Mouse (Mus musculus): Measurements from ENCODE around the gene Sgf29. TPM values are rescaled to one million over a fixed set of nuclear protein-coding genes. Genes with fewer than 3 reads are reported as not detected.
A peak's percentile ranks its signal among the peaks of the same experiment; 100 is the strongest.
"Not testable (repeated sequence)": the region's sequence is repeated elsewhere in the genome, so short reads cannot be mapped to it uniquely, and the experiment has no call there.

Sgf29 gene
- polyA plus RNA-seq, 1 experiment from 2014 or later = 40.8 TPM

- DNase-seq (ENCODE audit: low spot score) (no peak), ATAC-seq (ENCODE audit: low read depth) (no peak)
- no peaks in the 10 kb centered on the region for H3K9me3 ChIP-seq (ENCODE audit: control insufficient read depth, low read length)
- H3K4me1 ChIP-seq (ENCODE audit: control insufficient read depth, insufficient read depth, low read length) = 0 out of 2 replicates have a peak, but pooled peaks cover 7% of the 10 kb centered on the region
- H3K4me3 ChIP-seq (ENCODE audit: low read depth, low read length) = no peak within 1 kb of the TSS
- no peaks in the 10 kb centered on the region for H3K27me3 ChIP-seq (replicated peaks; ENCODE audit: control insufficient read depth, insufficient read depth, low read length)
- H3K36me3 ChIP-seq (ENCODE audit: control insufficient read depth, insufficient read depth, low read length) = no peaks in the 10 kb centered on the region
- 94% methylated on average over 4 of the region's 4 CpGs for WGBS
- no peak within 1 kb of the TSS for H3K9ac ChIP-seq (ENCODE audit: low read depth, low read length)
- H3K4me2 ChIP-seq (ENCODE audit: low read depth, low read length) = no peak within 1 kb of the TSS
- no peak within 1 kb of the TSS for H3K27ac ChIP-seq (replicated peaks; ENCODE audit: low read depth, low read length)
These were observed 18.1 kb upstream of the Sgf29 start, which contains the start of gene Nupr1 for GRCm38 (mm10) chr7:126630824-126631518. Nupr1 (minus strand) TSS chr7:126630861.

DNA sequence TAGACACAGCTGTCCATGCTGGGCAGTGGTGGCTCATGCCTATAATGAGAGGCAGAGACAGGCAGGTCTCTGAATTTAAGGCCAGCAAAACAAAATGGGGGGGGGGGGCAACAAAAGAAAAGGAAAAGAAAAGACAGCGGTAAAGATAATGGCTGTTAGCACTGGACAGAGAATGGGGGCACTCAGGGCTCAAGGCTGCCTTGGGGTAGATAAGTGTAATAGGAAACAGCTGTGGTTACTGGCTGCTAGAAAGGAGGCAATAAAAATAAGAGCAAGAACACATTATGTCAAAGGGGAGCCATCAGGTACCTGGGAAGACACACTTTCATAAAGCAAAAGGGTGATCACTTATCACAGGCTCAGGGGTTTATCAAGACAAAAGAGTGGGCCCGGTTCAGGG is 16.6 kb upstream of the Sgf29 start:
- H3K27me3 ChIP-seq (replicated peaks; ENCODE audit: control insufficient read depth, insufficient read depth, low read length) = no peaks in the 10 kb centered on the region
- no peaks in the 10 kb centered on the region for H3K9me3 ChIP-seq (ENCODE audit: control insufficient read depth, low read length)
- no peaks in the 10 kb centered on the region for H3K36me3 ChIP-seq (ENCODE audit: control insufficient read depth, insufficient read depth, low read length)
- ATAC-seq (ENCODE audit: low read depth) (no peak), DNase-seq (ENCODE audit: low spot score) (no peak)
- H3K9ac ChIP-seq (ENCODE audit: low read depth, low read length) = no peak overlapping the region
- no peak overlapping the region for H3K4me2 ChIP-seq (ENCODE audit: low read depth, low read length)
- no peak overlapping the region for H3K4me3 ChIP-seq (ENCODE audit: low read depth, low read length)
- no peak overlapping the region for H3K27ac ChIP-seq (replicated peaks; ENCODE audit: low read depth, low read length)
- 0 out of 2 replicates have a peak, but pooled peaks cover 7% of the 10 kb centered on the region for H3K4me1 ChIP-seq (ENCODE audit: control insufficient read depth, insufficient read depth, low read length)
- 71% methylated on average over 2 of the region's 2 CpGs for WGBS

DNA sequence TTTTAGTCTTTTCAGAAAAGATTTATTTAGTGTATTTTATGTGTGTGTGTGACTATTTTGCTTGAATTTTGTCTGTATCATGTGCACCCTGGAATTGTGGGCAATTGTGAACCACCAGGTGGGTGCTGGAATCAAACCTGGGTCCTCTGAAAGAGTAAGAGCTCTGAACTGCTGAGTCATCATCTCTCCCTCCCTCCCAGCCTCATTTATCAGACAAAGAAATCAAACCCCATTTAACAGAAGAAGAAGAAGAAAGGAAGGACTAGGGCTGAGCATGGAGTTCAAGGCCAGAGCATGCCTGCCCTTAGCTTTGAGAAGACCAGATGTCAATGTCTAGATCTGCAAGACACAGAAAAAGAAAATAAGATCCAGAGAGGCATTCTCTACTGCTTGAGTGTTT is 13.7 kb upstream of the Sgf29 start:
- Histone ChIP-seq H3K36me3 (ENCODE audit: control insufficient read depth, insufficient read depth, low read length) (no peaks in the 10 kb centered on the region), H3K27ac (replicated peaks; ENCODE audit: low read depth, low read length) (no peak overlapping the region), H3K27me3 (replicated peaks; ENCODE audit: control insufficient read depth, insufficient read depth, low read length) (no peaks in the 10 kb centered on the region), H3K9me3 (ENCODE audit: control insufficient read depth, low read length) (no peaks in the 10 kb centered on the region), H3K4me2 (ENCODE audit: low read depth, low read length) (no peak overlapping the region), H3K9ac (ENCODE audit: low read depth, low read length) (no peak overlapping the region), H3K4me1 (ENCODE audit: control insufficient read depth, insufficient read depth, low read length) (no peaks in the 10 kb centered on the region), H3K4me3 (ENCODE audit: low read depth, low read length) (no peak overlapping the region)
- ATAC-seq (ENCODE audit: low read depth) (no peak), DNase-seq (ENCODE audit: low spot score) (no peak)

DNA sequence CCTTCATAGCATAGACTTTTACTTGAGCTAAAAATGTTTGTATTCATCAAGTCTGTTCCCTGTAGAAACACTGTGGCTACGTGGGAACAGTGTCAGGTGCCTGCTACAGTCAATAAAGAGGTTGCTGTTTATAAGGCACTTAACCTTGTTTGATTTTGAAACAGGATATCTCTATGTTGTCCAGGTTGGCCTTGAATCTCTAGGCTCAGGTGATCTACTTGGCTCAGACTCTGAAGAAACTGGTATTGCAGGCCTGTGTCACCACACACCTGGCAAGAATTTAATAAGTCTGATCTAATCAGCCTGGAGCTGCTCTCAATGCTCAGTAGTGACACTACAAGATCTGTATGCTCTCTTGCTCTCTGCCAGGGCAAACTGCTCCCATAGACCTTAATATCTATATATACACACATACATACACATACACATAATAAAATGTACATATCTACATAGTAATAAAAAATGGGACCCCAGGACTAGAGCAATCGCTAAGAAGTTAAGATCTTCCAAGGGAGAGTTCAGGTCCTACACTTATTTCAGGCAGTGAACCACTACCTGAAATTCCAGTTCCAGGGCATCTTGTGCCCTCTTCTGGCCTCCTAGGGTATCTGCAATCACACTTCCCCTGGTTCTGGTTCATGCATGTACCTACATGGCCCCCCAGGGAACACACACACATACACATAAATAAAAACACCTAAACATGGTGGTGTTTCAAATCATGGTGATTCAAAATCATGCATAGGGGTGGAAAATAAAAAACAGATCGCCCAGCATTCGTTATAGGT is 12.2 kb upstream of the Sgf29 start:
- no peak overlapping the region for H3K4me3 ChIP-seq (ENCODE audit: low read depth, low read length)
- H3K27ac ChIP-seq (replicated peaks; ENCODE audit: low read depth, low read length) = no peak overlapping the region
- peak; percentile 68 for ATAC-seq (ENCODE audit: low read depth)
- H3K4me2 ChIP-seq (ENCODE audit: low read depth, low read length) = no peak overlapping the region
- no peaks in the 10 kb centered on the region for H3K9me3 ChIP-seq (ENCODE audit: control insufficient read depth, low read length)
- H3K4me1 ChIP-seq (ENCODE audit: control insufficient read depth, insufficient read depth, low read length) = no peaks in the 10 kb centered on the region
- H3K36me3 ChIP-seq (ENCODE audit: control insufficient read depth, insufficient read depth, low read length) = no peaks in the 10 kb centered on the region
- H3K27me3 ChIP-seq (replicated peaks; ENCODE audit: control insufficient read depth, insufficient read depth, low read length) = no peaks in the 10 kb centered on the region
- 16% methylated on average over 4 of the region's 4 CpGs for WGBS
- DNase-seq (ENCODE audit: low spot score) = peak; percentile 62
- H3K9ac ChIP-seq (ENCODE audit: low read depth, low read length) = no peak overlapping the region

GRCm38 (mm10) chr7:126642545-126643243 is 6.4 kb upstream of the Sgf29 start:
- Histone ChIP-seq H3K4me1 (ENCODE audit: control insufficient read depth, insufficient read depth, low read length) (no peaks in the 10 kb centered on the region), H3K27me3 (replicated peaks; ENCODE audit: control insufficient read depth, insufficient read depth, low read length) (no peaks in the 10 kb centered on the region), H3K9ac (ENCODE audit: low read depth, low read length) (no peak overlapping the region), H3K4me2 (ENCODE audit: low read depth, low read length) (no peak overlapping the region), H3K27ac (replicated peaks; ENCODE audit: low read depth, low read length) (no peak overlapping the region), H3K9me3 (ENCODE audit: control insufficient read depth, low read length) (no peaks in the 10 kb centered on the region), H3K36me3 (ENCODE audit: control insufficient read depth, insufficient read depth, low read length) (no peaks in the 10 kb centered on the region), H3K4me3 (ENCODE audit: low read depth, low read length) (no peak overlapping the region)
- DNase-seq (ENCODE audit: low spot score) (no peak), ATAC-seq (ENCODE audit: low read depth) (no peak)
- WGBS = 78% methylated on average over 5 of the region's 5 CpGs

- H3K4me1 ChIP-seq (ENCODE audit: control insufficient read depth, insufficient read depth, low read length); H3K9me3 ChIP-seq (ENCODE audit: control insufficient read depth, low read length); H3K4me2 ChIP-seq (ENCODE audit: low read depth, low read length); H3K36me3 ChIP-seq (ENCODE audit: control insufficient read depth, insufficient read depth, low read length); H3K27ac ChIP-seq (replicated peaks; ENCODE audit: low read depth, low read length); H3K27me3 ChIP-seq (replicated peaks; ENCODE audit: control insufficient read depth, insufficient read depth, low read length); H3K9ac ChIP-seq (ENCODE audit: low read depth, low read length); H3K4me3 ChIP-seq (ENCODE audit: low read depth, low read length); ATAC-seq (ENCODE audit: low read depth): not testable (repeated sequence)
- DNase-seq (ENCODE audit: low spot score) = peak; percentile 40
- WGBS = 68% methylated on average over 3 of the region's 3 CpGs
These were observed 5.9 kb upstream of the Sgf29 start for GRCm38 (mm10) chr7:126643244-126643617.

GRCm38 (mm10) chr7:126644345-126644744 is 4.8 kb upstream of the Sgf29 start:
- Histone ChIP-seq H3K4me2 (ENCODE audit: low read depth, low read length) (no peak overlapping the region), H3K4me3 (ENCODE audit: low read depth, low read length) (no peak overlapping the region), H3K27ac (replicated peaks; ENCODE audit: low read depth, low read length) (no peak overlapping the region), H3K4me1 (ENCODE audit: control insufficient read depth, insufficient read depth, low read length) (no peaks in the 10 kb centered on the region), H3K27me3 (replicated peaks; ENCODE audit: control insufficient read depth, insufficient read depth, low read length) (no peaks in the 10 kb centered on the region), H3K36me3 (ENCODE audit: control insufficient read depth, insufficient read depth, low read length) (no peaks in the 10 kb centered on the region), H3K9ac (ENCODE audit: low read depth, low read length) (no peak overlapping the region), H3K9me3 (ENCODE audit: control insufficient read depth, low read length) (no peaks in the 10 kb centered on the region)
- no peak for ATAC-seq (ENCODE audit: low read depth)
- 52% methylated on average over 3 of the region's 3 CpGs for WGBS
- no peak for DNase-seq (ENCODE audit: low spot score)

DNA sequence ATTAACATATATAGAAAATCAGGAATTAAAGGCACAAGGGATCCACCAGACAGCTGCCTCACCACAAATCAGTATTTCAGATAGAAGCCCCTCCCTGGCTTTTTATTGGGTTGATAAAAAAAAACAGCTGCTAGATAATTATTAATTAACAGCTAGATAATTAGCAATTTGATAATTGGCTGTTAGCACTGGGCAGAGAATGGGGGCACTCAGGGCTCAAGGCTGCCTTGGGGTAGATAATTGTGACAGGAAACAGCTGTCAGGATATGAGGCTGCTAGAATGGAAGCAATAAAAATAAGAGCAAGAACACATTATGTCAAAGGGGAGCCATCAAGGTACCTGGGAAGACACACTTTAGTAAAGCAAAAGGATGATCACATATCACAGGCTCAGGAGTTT is 4.2 kb upstream of the Sgf29 start:
- DNase-seq (ENCODE audit: low spot score) (no peak), ATAC-seq (ENCODE audit: low read depth) (no peak)
- Histone ChIP-seq H3K27ac (replicated peaks; ENCODE audit: low read depth, low read length) (no peak overlapping the region), H3K4me1 (ENCODE audit: control insufficient read depth, insufficient read depth, low read length) (peaks cover 2% of the 10 kb centered on the region; the same call in 1 of the 2 replicates), H3K9me3 (ENCODE audit: control insufficient read depth, low read length) (no peaks in the 10 kb centered on the region), H3K9ac (ENCODE audit: low read depth, low read length) (no peak overlapping the region), H3K4me2 (ENCODE audit: low read depth, low read length) (no peak overlapping the region), H3K36me3 (ENCODE audit: control insufficient read depth, insufficient read depth, low read length) (no peaks in the 10 kb centered on the region), H3K27me3 (replicated peaks; ENCODE audit: control insufficient read depth, insufficient read depth, low read length) (no peaks in the 10 kb centered on the region), H3K4me3 (ENCODE audit: low read depth, low read length) (no peak overlapping the region)
